ENCODE assay signal across 8 mouse cellular contexts in genomic region chr1:38769920-38770319, GRCm38 (mm10).
DNase-seq lines count a peak whose midpoint lies in the region; ATAC-seq and TF ChIP-seq lines count a peak whose summit lies in the region.

No protein-coding gene starts in this region.

- no peak for TF ChIP-seq POLR2A in testis, adult 2 months (IDR thresholded peaks at IDR 0.05; ENCODE audit: control insufficient read depth, low read depth, low read length)

- H3K4me2 ChIP-seq in forebrain, postnatal 0 days (ENCODE audit: low read depth) = no peak overlapping the region
- H3K4me2 ChIP-seq in forebrain, embryonic 15.5 days (replicated peaks) = no peak overlapping the region
- H3K4me2 ChIP-seq in embryonic facial prominence, embryonic 14.5 days (ENCODE audit: low read depth, low read length) = no peak overlapping the region

- 0 out of 2 replicates have a peak, but pooled peaks have one; percentile 8 for ATAC-seq in forebrain, postnatal 0 days
- no peak for ATAC-seq in forebrain, embryonic 15.5 days (replicated peaks)
- ATAC-seq in embryonic facial prominence, embryonic 14.5 days (ENCODE audit: low read depth) = no peak

- H3K27me3 ChIP-seq in forebrain, postnatal 0 days (ENCODE audit: insufficient read depth, low read length) = no peaks in the 10 kb centered on the region; the same call in 1 of the 2 replicates
- no peaks in the 10 kb centered on the region for H3K27me3 ChIP-seq in forebrain, embryonic 15.5 days
- H3K27me3 ChIP-seq in embryonic facial prominence, embryonic 14.5 days (replicated peaks; ENCODE audit: control insufficient read depth, insufficient read depth, low read length) = no peaks in the 10 kb centered on the region
- H3K27me3 ChIP-seq in testis, adult 2 months (ENCODE audit: control insufficient read depth, insufficient read depth, low read length) = no peaks in the 10 kb centered on the region

- no peaks in the 10 kb centered on the region for H3K9me3 ChIP-seq in forebrain, postnatal 0 days (ENCODE audit: low read length)
- no peaks in the 10 kb centered on the region for H3K9me3 ChIP-seq in forebrain, embryonic 15.5 days
- peaks cover 7% of the 10 kb centered on the region; the same call in 1 of the 2 replicates for H3K9me3 ChIP-seq in embryonic facial prominence, embryonic 14.5 days (ENCODE audit: control insufficient read depth, low read length)

- peak; percentile 72 for DNase-seq in forebrain, postnatal 0 days
- peak; percentile 77 for DNase-seq in 416B (ENCODE audit: low read depth)
- DNase-seq in adrenal gland, postnatal 14 days = peak; percentile 77
- peak; percentile 47 for DNase-seq in embryonic facial prominence, embryonic 14.5 days (ENCODE audit: low spot score)
- peak; percentile 66 to 71 for DNase-seq in layer of hippocampus, postnatal 14 days (ENCODE audit: low spot score in 2 of 2)
- peak; percentile 78 for DNase-seq in lung, postnatal 36 days

- 18% methylated on average over 6 of the region's 6 CpGs for WGBS in forebrain, postnatal 0 days
- WGBS in forebrain, embryonic 15.5 days = 14% methylated on average over 6 of the region's 6 CpGs
- 18% methylated on average over 6 of the region's 6 CpGs for WGBS in embryonic facial prominence, embryonic 14.5 days

- H3K4me1 ChIP-seq in forebrain, postnatal 0 days (ENCODE audit: insufficient read depth) = 0 out of 2 replicates have a peak, but pooled peaks cover 9% of the 10 kb centered on the region
- H3K4me1 ChIP-seq in forebrain, embryonic 15.5 days = peaks cover 14% of the 10 kb centered on the region
- H3K4me1 ChIP-seq in embryonic facial prominence, embryonic 14.5 days (ENCODE audit: control insufficient read depth, insufficient read depth, low read length) = peaks cover 30% of the 10 kb centered on the region
- H3K4me1 ChIP-seq in testis, adult 2 months (ENCODE audit: control insufficient read depth, insufficient read depth, low read length) = peaks cover 6% of the 10 kb centered on the region

- no peak overlapping the region for H3K4me3 ChIP-seq in forebrain, postnatal 0 days (ENCODE audit: low read depth, low read length)
- H3K4me3 ChIP-seq in forebrain, embryonic 15.5 days = no peak overlapping the region
- H3K4me3 ChIP-seq in embryonic facial prominence, embryonic 14.5 days (ENCODE audit: low read depth, low read length) = no peak overlapping the region
- H3K4me3 ChIP-seq in testis, adult 2 months (ENCODE audit: control insufficient read depth, low read depth, low read length) = no peak overlapping the region

- H3K36me3 ChIP-seq in forebrain, postnatal 0 days (ENCODE audit: insufficient read depth) = no peaks in the 10 kb centered on the region
- H3K36me3 ChIP-seq in forebrain, embryonic 15.5 days = no peaks in the 10 kb centered on the region
- H3K36me3 ChIP-seq in embryonic facial prominence, embryonic 14.5 days (ENCODE audit: control insufficient read depth, insufficient read depth, low read length) = no peaks in the 10 kb centered on the region
- H3K36me3 ChIP-seq in testis, adult 2 months (ENCODE audit: control insufficient read depth, insufficient read depth, low read length) = no peaks in the 10 kb centered on the region

- no peak overlapping the region for H3K27ac ChIP-seq in forebrain, postnatal 0 days (ENCODE audit: low read depth, low read length)
- H3K27ac ChIP-seq in forebrain, embryonic 15.5 days (replicated peaks) = no peak overlapping the region
- no peak overlapping the region for H3K27ac ChIP-seq in embryonic facial prominence, embryonic 14.5 days (replicated peaks; ENCODE audit: low read depth, low read length)
- no peak overlapping the region for H3K27ac ChIP-seq in testis, adult 2 months (ENCODE audit: control insufficient read depth, insufficient read depth, low read depth, low read length)

- TF ChIP-seq CTCF in forebrain, postnatal 0 days (IDR thresholded peaks at IDR 0.05; ENCODE audit: low read depth) = peak; percentile 69
- TF ChIP-seq CTCF in testis, adult 2 months (IDR thresholded peaks at IDR 0.05; ENCODE audit: control insufficient read depth, insufficient read depth, insufficient replicate concordance, low read depth, low read length) = peak; percentile 59; the same call in 1 of the 2 replicates

- H3K9ac ChIP-seq in forebrain, postnatal 0 days = no peak overlapping the region
- H3K9ac ChIP-seq in forebrain, embryonic 15.5 days (replicated peaks) = no peak overlapping the region
- H3K9ac ChIP-seq in embryonic facial prominence, embryonic 14.5 days (ENCODE audit: low read depth, low read length) = peak overlapping the region; percentile 19; the same call in 1 of the 2 replicates
